Mouse (Mus musculus) CH12.LX (cell line): Measurements from ENCODE around the gene Atp13a5. TPM values are rescaled to one million over a fixed set of nuclear protein-coding genes. Genes with fewer than 3 reads are reported as not detected.

ENCODE experiments used
- DNase-seq: peaks from one replicate; pipeline ENCODE4 v3.0.0-alpha.2; 2013; ENCODE audit errors: extremely low read depth
- H3K27ac ChIP-seq: 2 replicates; pipeline ENCODE4 v1.5.1; 2012; ENCODE audit warnings: low read depth, mild to moderate bottlenecking, control low read depth, moderate library complexity; ENCODE audit not compliant: insufficient read depth
- H3K27me3 ChIP-seq: replicated peaks from 2 replicates; pipeline ENCODE3; 2012; ENCODE audit warnings: inconsistent platforms
- H3K36me3 ChIP-seq, 2 experiments: replicated peaks in 1 of 2; 2 replicates each; pipeline versions ENCODE3 to v1.6.1; 2012; ENCODE audit warnings: inconsistent platforms in 1 of 2, low read length in 1 of 2, mild to moderate bottlenecking in 1 of 2, mixed read lengths in 1 of 2, moderate library complexity in 1 of 2; ENCODE audit not compliant: control insufficient read depth in 1 of 2, insufficient read depth in 1 of 2
- H3K4me1 ChIP-seq, 2 experiments: 2 replicates each; pipeline ENCODE4 v1.6.1; 2012; ENCODE audit warnings: inconsistent platforms in 1 of 2, moderate library complexity in 1 of 2; ENCODE audit not compliant: insufficient read depth in 2 of 2, control insufficient read depth in 1 of 2
- H3K4me2 ChIP-seq: 2 replicates; pipeline ENCODE4 v1.6.1; 2012; ENCODE audit warnings: low read depth, mild to moderate bottlenecking, control low read depth; ENCODE audit not compliant: poor library complexity, insufficient read depth, severe bottlenecking
- H3K4me3 ChIP-seq, 3 experiments: fragments of 150-350 bp in 1 of 3; sonication (generic) in 1 of 3; replicated peaks in 1 of 3; 2 replicates each; pipeline versions ENCODE3 to v1.5.1; 2011 to 2012; ENCODE audit warnings: low read depth in 2 of 3, low read length in 2 of 3, mild to moderate bottlenecking in 2 of 3, moderate library complexity in 2 of 3, control low read depth in 1 of 3, improper control_type of control experiment in 1 of 3, inconsistent platforms in 1 of 3, mixed read lengths in 1 of 3; ENCODE audit not compliant: poor library complexity in 1 of 3
- H3K79me2 ChIP-seq: replicated peaks from 2 replicates; pipeline ENCODE4 v1.6.1; 2012; ENCODE audit warnings: mild to moderate bottlenecking, moderate library complexity; ENCODE audit not compliant: control insufficient read depth, poor library complexity, insufficient read depth, severe bottlenecking; ENCODE audit errors: extremely low read depth
- H3K9ac ChIP-seq: 2 replicates; pipeline ENCODE4 v1.6.1; 2012; ENCODE audit warnings: low read depth, mild to moderate bottlenecking, control low read depth, moderate library complexity; ENCODE audit not compliant: insufficient read depth
- H3K9me3 ChIP-seq: replicated peaks from 2 replicates; pipeline ENCODE3; 2012; ENCODE audit warnings: low read length, inconsistent platforms, mixed read lengths
- CHD1 ChIP-seq: IDR thresholded peaks from 2 replicates; pipeline ENCODE4 v1.6.1; 2012; ENCODE audit warnings: low read depth, low read length, improper control_type of control experiment, inconsistent platforms
- CHD2 ChIP-seq: IDR thresholded peaks from 2 replicates; pipeline ENCODE4 v1.6.1; 2011; ENCODE audit warnings: low read length, improper control_type of control experiment
- CTCF ChIP-seq, 2 experiments: IDR thresholded peaks in 1 of 2; conservative IDR thresholded peaks in 1 of 2; 2 replicates each; pipeline ENCODE4 v1.5.1; 2011 to 2012; ENCODE audit warnings: low read depth in 2 of 2, low read length in 2 of 2, improper control_type of control experiment in 1 of 2, inconsistent platforms in 1 of 2, mild to moderate bottlenecking in 1 of 2, moderate library complexity in 1 of 2
- E2F4 ChIP-seq: IDR thresholded peaks from 2 replicates; pipeline ENCODE4 v1.6.1; 2011; ENCODE audit warnings: low read depth, low read length, improper control_type of control experiment; ENCODE audit not compliant: insufficient replicate concordance
- EP300 ChIP-seq: IDR thresholded peaks from 2 replicates; pipeline ENCODE4 v1.6.1; 2011; ENCODE audit warnings: low read length, improper control_type of control experiment
- GABPA ChIP-seq: IDR thresholded peaks from 2 replicates; pipeline ENCODE4 v1.6.1; 2012; ENCODE audit warnings: low read depth, low read length, improper control_type of control experiment, inconsistent platforms; ENCODE audit not compliant: insufficient replicate concordance
- HCFC1 ChIP-seq: IDR thresholded peaks from 2 replicates; pipeline ENCODE4 v1.6.1; 2012; ENCODE audit warnings: low read depth, mild to moderate bottlenecking, inconsistent platforms, low read length, improper control_type of control experiment
- JUN ChIP-seq: IDR thresholded peaks from 2 replicates; pipeline ENCODE4 v1.6.1; 2011; ENCODE audit warnings: low read depth, mild to moderate bottlenecking, low read length, improper control_type of control experiment, moderate library complexity; ENCODE audit not compliant: insufficient read depth
- MAX ChIP-seq: IDR thresholded peaks from 2 replicates; pipeline ENCODE4 v1.6.1; 2011; ENCODE audit warnings: low read length, improper control_type of control experiment
- MEF2A ChIP-seq: IDR thresholded peaks from 2 replicates; pipeline ENCODE4 v1.6.1; 2014; ENCODE audit warnings: low read depth, mild to moderate bottlenecking, inconsistent platforms, low read length, improper control_type of control experiment, borderline replicate concordance
- MYC ChIP-seq: IDR thresholded peaks from 2 replicates; pipeline ENCODE4 v1.6.1; 2011; ENCODE audit warnings: low read depth, mild to moderate bottlenecking, improper control_type of control experiment, low read length
- NELFE ChIP-seq: IDR thresholded peaks from 2 replicates; pipeline ENCODE4 v1.6.1; 2011; ENCODE audit warnings: low read depth, low read length, improper control_type of control experiment
- NRF1 ChIP-seq: IDR thresholded peaks from 2 replicates; pipeline ENCODE4 v1.6.1; 2014; ENCODE audit warnings: low read depth, mild to moderate bottlenecking, inconsistent platforms, low read length, improper control_type of control experiment, moderate library complexity
- PAX5 ChIP-seq: IDR thresholded peaks from 2 replicates; pipeline ENCODE4 v1.6.1; 2012; ENCODE audit warnings: low read length, inconsistent platforms, mixed read lengths
- POLR2A ChIP-seq: IDR thresholded peaks from 2 replicates; pipeline ENCODE4 v1.6.1; 2011; ENCODE audit warnings: low read depth, mild to moderate bottlenecking, improper control_type of control experiment, low read length
- RAD21 ChIP-seq: IDR thresholded peaks from 2 replicates; pipeline ENCODE4 v1.6.1; 2011; ENCODE audit warnings: low read depth, mild to moderate bottlenecking, low read length, improper control_type of control experiment, moderate library complexity
- RCOR1 ChIP-seq: conservative IDR thresholded peaks from 2 replicates; pipeline ENCODE4 v1.6.1; 2012; ENCODE audit warnings: low read depth, mild to moderate bottlenecking, inconsistent platforms, low read length, improper control_type of control experiment
- SMC3 ChIP-seq: IDR thresholded peaks from 2 replicates; pipeline ENCODE4 v1.6.1; 2011; ENCODE audit warnings: low read depth, low read length, improper control_type of control experiment
- TBP ChIP-seq: conservative IDR thresholded peaks from 2 replicates; pipeline ENCODE4 v1.6.1; 2011; ENCODE audit warnings: low read depth, low read length, improper control_type of control experiment
- TCF12 ChIP-seq: IDR thresholded peaks from 2 replicates; pipeline ENCODE4 v1.6.1; 2014; ENCODE audit warnings: low read depth, mild to moderate bottlenecking, inconsistent platforms, low read length, improper control_type of control experiment
- UBTF ChIP-seq: IDR thresholded peaks from 2 replicates; pipeline ENCODE4 v1.6.1; 2012; ENCODE audit warnings: low read depth, mild to moderate bottlenecking, inconsistent platforms, low read length, improper control_type of control experiment, moderate library complexity
- USF2 ChIP-seq: conservative IDR thresholded peaks from 2 replicates; pipeline ENCODE4 v1.6.1; 2011; ENCODE audit warnings: low read depth, low read length, improper control_type of control experiment
- ZKSCAN1 ChIP-seq: IDR thresholded peaks from 2 replicates; pipeline ENCODE4 v1.6.1; 2012; ENCODE audit warnings: low read depth, inconsistent platforms, low read length, improper control_type of control experiment, borderline replicate concordance
- ZMIZ1 ChIP-seq: IDR thresholded peaks from 2 replicates; pipeline ENCODE4 v1.6.1; 2012; ENCODE audit warnings: low read depth, mild to moderate bottlenecking, inconsistent platforms, low read length, improper control_type of control experiment
- ZNF384 ChIP-seq: IDR thresholded peaks from 2 replicates; pipeline ENCODE4 v1.6.1; 2012; ENCODE audit warnings: low read depth, low read length, improper control_type of control experiment, inconsistent platforms
- dilution Hi-C: fragments of 300-500 bp; cut with MboI; formaldehyde crosslinking; loops from 2 replicates; pipeline ENCODE4 v1.14.3; 2020; ENCODE audit warnings: low sequenced_read_pairs; ENCODE audit not compliant: extremely low pct_unique_long_range_greater_than_20kb, extremely low pct_ligation_motif_present
- in situ Hi-C: fragments of 300-500 bp; cut with MboI; formaldehyde crosslinking; loops from 3 replicates; pipeline ENCODE4 v1.14.3; 2019; ENCODE audit warnings: low sequenced_read_pairs, low pct_ligation_motif_present, low pct_unique_long_range_greater_than_20kb, mixed read lengths
- polyA plus RNA-seq: library from polyadenylated mRNA; unstranded; fragments of >175 nt; gene quantifications from 2 replicates; pipeline ENCODE4 v1.2.1, GENCODE M21; 2012; ENCODE audit warnings: low read depth; ENCODE audit not compliant: insufficient read length
- total RNA-seq, 2 experiments: library from RNA; depleted of rRNA; stranded (reverse); fragments of 300-350 nt in 1 of 2; fragments of >200 nt in 1 of 2; gene quantifications; 2 replicates each; pipeline ENCODE4 v1.2.3; 2012 to 2014

Gene Atp13a5
- total and polyA plus RNA-seq, 3 experiments = not detected

GRCm38 (mm10) chr16:29201146-29201545 lies 177.4 kb downstream of the Atp13a5 start (continued):
- TF ChIP-seq GABPA = no peak
- no peak for TF ChIP-seq POLR2A

- in situ Hi-C loops (no loop called here), dilution Hi-C loops (no loop called here)
- Histone ChIP-seq H3K4me3 (no peak overlapping the region), H3K9ac (no peak overlapping the region), H3K36me3 (no peaks in the 10 kb centered on the region), H3K4me1 (no peaks in the 10 kb centered on the region), H3K27me3 (no peaks in the 10 kb centered on the region), H3K27ac (no peak overlapping the region), H3K4me2 (no peak overlapping the region), H3K9me3 (peaks cover 83% of the 10 kb centered on the region), H3K79me2 (no peaks in the 10 kb centered on the region)
- TF ChIP-seq CTCF (conservative IDR thresholded peaks at IDR 0.05 in 1 of 2, IDR thresholded peaks at IDR 0.05 in 1 of 2; ENCODE audit: low read depth in 2 of 2, low read length in 2 of 2) (no peak), GABPA (no peak), ZKSCAN1 (no peak), ZMIZ1 (no peak), HCFC1 (no peak), RCOR1 (no peak), TBP (no peak), SMC3 (no peak), POLR2A (no peak), MEF2A (no peak), JUN (no peak), ZNF384 (no peak), MAX (no peak), TCF12 (no peak), UBTF (no peak), MYC (no peak), NRF1 (no peak)
- DNase-seq = no peak
Observed at GRCm38 (mm10) chr16:29198461-29198860, 180.1 kb downstream of the Atp13a5 start.

DNA sequence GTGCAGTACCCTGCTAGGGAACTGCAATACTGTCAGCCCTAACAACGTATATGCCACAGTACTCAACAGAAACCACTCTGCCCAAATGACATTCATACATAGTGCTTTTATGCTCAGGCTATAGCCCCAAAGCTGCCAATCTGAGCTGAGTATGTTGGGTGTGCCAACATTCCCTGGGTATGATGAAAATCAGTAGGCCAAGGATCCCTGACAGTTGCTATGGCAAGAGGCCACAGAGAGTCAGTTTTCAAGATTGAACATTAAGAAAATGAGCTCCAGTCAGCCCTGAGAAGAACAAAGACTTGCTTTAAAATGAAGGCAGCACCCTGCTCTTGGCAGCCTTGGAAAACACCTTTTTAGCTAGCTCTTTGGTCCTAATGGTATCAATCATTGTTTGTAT lies 183.4 kb downstream of the Atp13a5 start:
- Histone ChIP-seq H3K9ac (no peak overlapping the region), H3K36me3 (no peaks in the 10 kb centered on the region), H3K4me2 (no peak overlapping the region), H3K4me1 (no peaks in the 10 kb centered on the region), H3K27ac (no peak overlapping the region), H3K4me3 (no peak overlapping the region), H3K79me2 (no peaks in the 10 kb centered on the region), H3K27me3 (no peaks in the 10 kb centered on the region), H3K9me3 (peaks cover 78% of the 10 kb centered on the region)
- no peak for DNase-seq
- no peak for TF ChIP-seq JUN
- TF ChIP-seq ZNF384 = no peak
- TF ChIP-seq RAD21 = no peak
- TF ChIP-seq HCFC1 = no peak
- no peak for TF ChIP-seq TCF12
- TF ChIP-seq CTCF (conservative IDR thresholded peaks at IDR 0.05 in 1 of 2, IDR thresholded peaks at IDR 0.05 in 1 of 2; ENCODE audit: low read depth in 2 of 2, low read length in 2 of 2) = no peak
- TF ChIP-seq CHD2 = no peak
- no peak for TF ChIP-seq USF2
- no peak for TF ChIP-seq ZMIZ1
- TF ChIP-seq MEF2A = no peak
- no peak for TF ChIP-seq TBP
- no peak for TF ChIP-seq CHD1
- no peak for TF ChIP-seq RCOR1
- TF ChIP-seq PAX5 = no peak
- TF ChIP-seq EP300 = no peak
- TF ChIP-seq E2F4 = no peak
- TF ChIP-seq NELFE = no peak
- no peak for TF ChIP-seq MAX
- in situ Hi-C loops = no loop called here
- dilution Hi-C loops = no loop called here
